Mouse (Mus musculus) heart, postnatal 14 days (tissue): Measurements from ENCODE around the gene Iqschfp. TPM values are rescaled to one million over a fixed set of nuclear protein-coding genes. Genes with fewer than 3 reads are reported as not detected.

Source experiments
- DNase-seq, 2 experiments: peaks; one replicate each; pipeline ENCODE4 v3.0.0; 2021 to 2022
- intact Hi-C: fragments of 180-260 bp; cut with DNase I; formaldehyde crosslinking; loops from one replicate; pipeline ENCODE4 v1.15.1; 2025
- total RNA-seq, 2 experiments: library from RNA; stranded (reverse); gene quantifications; 2 replicates each; pipeline ENCODE4 v1.2.3; 2021

Iqschfp gene
- total RNA-seq, 2 experiments from 2014 or later = not detected

DNA sequence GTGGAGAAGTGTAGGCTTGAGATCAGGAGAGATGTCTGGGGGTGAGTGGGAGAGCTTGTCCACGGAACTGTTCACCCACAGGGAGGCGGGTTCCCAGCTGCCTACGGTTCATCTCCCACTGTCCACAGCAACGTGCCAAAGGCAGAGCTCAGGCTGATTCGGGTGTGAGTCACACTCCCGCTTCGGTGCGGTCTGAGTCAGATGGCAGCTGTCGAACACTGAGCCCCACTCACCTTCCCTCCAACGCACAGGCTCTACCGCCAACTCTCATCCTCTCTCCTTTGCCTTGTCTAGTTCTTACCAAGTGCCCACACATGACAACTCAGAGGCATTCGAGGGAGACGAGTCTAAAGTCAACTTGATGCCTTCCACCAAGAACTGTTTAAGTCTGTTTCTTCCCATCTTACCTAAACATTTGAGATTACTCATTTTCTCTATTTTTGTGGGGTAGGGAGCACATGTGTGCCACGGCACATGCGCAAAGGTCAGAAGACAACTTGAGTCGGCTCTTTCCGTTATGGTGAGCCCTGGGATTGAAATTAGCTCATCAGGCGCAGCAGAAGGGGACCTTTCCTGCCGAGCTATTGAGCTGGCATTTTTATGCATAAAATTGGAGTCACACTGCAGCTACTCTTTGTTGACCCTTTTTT lies 716.9 kb downstream of the Iqschfp start:
- intact Hi-C loops = loop anchor here (5.0 kb wide), 1 partner anchor 47 kb away; no protein-coding TSS in a partner anchor
- peak in 1 of 2 experiments; percentile 11 for DNase-seq

DNA sequence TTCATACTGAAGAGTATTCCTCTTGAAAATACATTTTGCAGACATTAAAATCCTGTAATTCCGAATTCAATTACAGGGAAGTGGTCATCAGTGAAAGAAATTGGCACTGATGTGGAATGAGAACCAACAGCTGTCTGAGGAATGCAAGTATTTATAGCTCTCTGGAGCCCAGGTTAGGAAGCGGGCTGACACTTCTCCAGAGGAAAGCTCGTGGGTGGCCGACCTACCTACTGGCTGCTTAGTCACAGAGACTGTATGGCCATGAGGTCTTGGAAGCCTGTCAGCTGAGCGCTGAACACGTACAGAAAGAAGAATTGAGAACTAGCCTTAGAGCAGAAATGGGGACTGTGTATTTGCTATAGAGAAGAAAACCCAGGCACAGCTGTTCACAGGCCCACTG lies 718.0 kb downstream of the Iqschfp start:
- DNase-seq = no peak
- intact Hi-C loops = no loop called here

DNA sequence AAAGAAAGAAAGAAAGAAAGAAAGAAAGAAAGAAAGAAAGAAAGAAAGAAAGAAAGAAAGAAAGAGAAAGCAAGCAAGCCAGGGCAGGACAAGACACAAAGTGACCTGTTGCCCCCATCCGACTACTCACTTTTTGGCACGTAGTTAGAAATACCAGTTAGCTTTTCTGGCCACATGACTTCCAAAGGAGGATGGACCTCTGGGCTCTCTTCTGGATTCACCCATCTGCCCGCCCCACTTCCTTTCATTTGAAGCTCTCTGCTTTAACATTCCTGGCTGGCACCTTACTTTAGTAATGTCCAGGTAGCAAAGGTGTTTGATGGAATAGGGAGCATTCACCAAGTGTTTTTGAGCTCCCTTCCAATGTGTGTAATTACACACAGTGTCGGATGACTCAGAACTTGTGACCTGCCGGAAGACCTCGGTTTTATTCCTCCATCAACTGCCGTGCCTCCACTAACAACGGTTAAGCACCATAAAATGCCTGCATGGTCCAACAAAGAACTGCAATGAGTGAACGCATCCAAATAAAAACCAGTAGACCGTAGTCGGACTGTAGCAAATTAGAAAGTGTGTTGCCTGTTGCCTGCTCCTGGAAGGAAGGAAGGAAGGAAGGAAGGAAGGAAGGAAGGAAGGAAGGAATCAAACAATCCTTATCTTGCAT lies 718.7 kb downstream of the Iqschfp start:
- intact Hi-C loops = no loop called here
- DNase-seq = no peak

DNA sequence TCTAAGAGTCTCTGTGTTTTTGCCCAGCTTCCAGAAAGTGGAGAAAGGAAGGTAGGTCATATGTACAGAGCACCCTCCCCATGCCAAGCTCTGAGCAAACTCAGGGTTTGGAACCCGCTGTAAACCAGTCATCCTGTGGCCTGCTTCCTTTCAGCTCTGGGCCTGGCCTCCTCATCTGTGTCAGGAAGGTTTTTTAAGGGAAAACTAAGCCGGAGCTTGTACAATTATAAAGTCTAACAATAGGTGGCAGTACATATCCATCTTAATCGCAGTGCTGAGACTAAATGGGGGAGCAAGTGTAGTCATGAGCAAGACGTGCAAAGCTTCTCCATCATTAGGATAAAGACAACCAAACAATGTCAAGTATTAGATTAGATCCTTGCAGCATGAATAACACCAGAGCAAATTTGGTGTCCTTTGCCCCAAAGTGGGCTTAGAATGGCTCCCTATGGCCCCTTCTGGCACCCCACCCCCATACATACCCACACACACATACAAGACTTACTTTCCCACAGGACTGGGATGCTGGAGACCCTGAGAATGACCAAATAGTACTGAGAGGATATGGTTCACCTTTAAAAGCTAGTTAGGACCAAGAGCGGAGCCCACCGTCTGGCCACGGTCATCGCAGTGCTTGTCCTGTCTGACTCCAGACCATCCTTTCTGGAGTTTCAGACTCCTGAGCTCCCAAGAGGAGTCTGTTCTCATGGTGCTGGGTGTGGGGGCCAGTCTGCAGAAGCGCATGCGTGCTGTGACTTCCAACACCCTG lies 723.2 kb downstream of the Iqschfp start:
- peak in 1 of 2 experiments; percentile 23 for DNase-seq
- intact Hi-C loops = loop anchor here (2.0 to 5.0 kb wide), 2 partner anchors 33 to 94 kb away; no protein-coding TSS in a partner anchor

DNA sequence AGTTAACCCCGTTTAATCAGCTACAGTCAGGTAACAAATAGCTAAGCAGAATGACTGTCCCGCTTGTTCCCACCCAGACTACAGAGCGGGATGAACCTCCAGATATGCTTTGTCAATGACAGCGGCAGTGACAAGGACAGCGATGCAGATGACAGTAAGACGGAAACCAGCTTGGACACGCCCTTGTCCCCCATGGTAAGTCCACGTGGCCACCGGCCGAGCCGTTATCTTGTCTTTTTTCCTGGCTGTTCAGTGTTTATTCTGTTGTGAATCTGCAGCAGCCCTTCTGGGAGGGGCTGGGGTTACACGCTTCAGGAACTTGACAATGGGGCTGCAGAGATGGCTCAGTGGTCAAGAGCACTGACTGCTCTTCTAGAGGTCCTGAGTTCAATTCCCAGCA lies 724.3 kb downstream of the Iqschfp start:
- no peak for DNase-seq
- intact Hi-C loops = loop anchor here (5.0 kb wide), 1 partner anchor 34 kb away; no protein-coding TSS in a partner anchor

DNA sequence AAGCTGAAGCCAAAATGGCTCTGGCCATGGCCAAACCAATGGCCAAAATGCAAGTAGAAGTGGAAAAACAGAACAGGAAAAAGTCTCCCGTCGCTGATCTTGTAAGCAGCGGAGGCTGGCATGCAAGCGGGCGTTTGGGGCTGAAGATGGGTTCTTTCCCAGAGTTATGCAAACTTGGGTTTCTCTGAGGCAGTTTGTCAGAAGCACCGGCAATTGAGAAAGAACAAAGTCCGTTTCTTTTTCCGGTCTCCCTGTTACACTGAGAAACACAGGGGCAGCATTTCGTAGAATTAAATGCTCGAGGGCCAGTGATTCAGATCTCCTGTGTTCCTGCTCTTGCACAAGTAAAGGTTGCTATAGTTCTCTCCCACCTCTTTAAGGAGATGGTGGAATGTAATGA lies 725.7 kb downstream of the Iqschfp start:
- intact Hi-C loops = loop anchor here (5.0 kb wide), 1 partner anchor 35 kb away; no protein-coding TSS in a partner anchor

DNA sequence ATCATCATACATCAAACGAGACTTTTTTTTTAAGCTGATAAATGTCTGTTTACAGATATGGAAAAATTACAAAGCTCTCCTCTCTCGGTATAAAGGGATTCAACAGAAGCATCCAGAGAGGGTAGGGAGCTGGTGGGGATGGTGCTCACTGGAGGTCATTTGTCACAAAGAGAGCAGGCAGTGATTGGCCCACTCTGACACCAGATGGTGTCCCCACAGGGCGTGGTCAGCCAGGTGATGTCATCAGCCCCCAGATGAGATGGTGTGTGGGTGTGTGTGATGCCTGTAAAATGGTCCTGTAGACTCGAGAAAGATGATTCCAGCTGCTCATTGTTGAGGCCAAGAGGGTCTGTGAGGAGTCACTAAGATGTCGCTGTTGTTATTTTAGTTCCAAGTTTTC lies 727.1 kb downstream of the Iqschfp start:
- intact Hi-C loops = loop anchor here (5.0 kb wide), 1 partner anchor 37 kb away; no protein-coding TSS in a partner anchor
- DNase-seq = no peak

More for the DNA sequence above, 725.7 kb downstream of the Iqschfp start:
- no peak for DNase-seq

DNA sequence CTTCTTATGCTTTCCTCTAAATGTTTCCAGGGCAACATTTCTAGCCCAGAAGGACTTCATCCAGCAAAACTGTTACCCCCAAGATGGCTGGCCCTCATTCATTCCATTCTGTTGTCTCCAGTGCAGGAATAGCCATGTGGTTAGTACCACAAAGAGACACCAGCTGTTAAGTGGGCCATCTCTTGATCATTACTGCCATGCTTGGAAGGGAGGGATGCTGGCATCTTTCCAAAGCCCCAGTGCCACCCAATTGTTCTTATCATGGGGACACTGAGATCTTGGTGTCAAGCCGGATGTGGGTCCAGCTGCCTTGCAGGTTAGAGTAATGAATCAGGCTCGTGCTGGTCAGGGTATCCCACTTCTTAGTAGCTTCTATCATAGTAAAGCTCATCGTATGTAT lies 729.9 kb downstream of the Iqschfp start:
- intact Hi-C loops = no loop called here

DNA sequence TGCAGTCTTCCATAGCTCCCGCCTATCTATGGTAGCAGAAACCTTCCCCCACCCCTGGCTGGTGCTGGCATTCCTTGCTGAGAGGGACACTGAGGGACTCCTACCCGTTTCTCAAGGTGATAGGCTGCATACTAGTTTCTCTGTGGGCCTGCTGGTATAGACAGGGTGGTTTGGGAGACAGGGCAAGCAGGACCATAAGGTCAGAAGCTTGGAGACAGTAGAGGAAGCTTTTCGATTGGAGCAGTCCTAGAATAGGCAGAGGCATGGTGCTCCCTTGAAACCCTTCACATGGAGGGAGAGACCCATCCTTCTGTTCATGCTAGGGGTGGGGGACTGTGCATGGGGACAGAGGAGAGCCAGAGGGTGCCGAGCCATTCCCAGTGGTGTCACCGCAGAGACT lies 731.0 kb downstream of the Iqschfp start:
- DNase-seq = no peak
- intact Hi-C loops = no loop called here

More for the DNA sequence above, 729.9 kb downstream of the Iqschfp start:
- DNase-seq = no peak

DNA sequence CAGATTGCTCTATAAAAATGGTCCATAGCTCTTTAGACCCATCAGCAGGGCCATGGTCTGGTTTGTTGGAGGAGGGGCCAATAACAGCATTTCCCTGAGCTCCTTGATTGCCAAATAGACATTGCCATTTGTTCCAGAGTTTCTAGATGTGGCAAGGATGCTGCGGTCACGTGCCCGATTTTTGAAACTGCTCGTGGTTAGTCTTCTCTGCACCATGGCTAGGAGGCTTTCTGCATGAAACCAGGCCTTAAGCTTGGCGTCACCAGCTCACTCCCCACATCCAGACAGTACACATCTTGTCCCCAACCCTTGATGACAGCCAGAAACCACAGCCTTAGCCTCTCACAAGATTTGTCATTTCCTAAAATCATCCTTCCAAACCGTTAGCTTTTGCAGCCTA lies 732.4 kb downstream of the Iqschfp start:
- no peak for DNase-seq

DNA sequence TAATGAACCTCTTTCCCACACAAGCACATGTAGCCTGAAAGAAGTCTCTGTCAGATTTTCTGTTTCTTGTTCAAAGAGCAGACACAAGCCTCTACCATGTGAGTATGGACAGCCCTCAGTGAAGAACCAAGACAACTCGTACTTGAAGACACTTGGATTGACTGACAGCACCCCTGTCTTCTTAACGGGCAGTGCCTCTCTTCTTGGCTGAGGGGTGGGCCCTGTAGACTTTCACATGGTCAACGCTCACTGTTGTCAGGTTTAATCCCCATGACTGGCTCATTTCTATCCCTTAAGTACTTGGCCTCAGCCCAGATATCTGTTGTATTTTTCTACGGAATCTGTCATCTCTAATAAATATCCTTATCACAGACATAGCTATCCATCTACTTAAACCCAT lies 738.2 kb downstream of the Iqschfp start:
- intact Hi-C loops = no loop called here
- DNase-seq = no peak

More for the DNA sequence above, 732.4 kb downstream of the Iqschfp start:
- intact Hi-C loops = no loop called here

DNA sequence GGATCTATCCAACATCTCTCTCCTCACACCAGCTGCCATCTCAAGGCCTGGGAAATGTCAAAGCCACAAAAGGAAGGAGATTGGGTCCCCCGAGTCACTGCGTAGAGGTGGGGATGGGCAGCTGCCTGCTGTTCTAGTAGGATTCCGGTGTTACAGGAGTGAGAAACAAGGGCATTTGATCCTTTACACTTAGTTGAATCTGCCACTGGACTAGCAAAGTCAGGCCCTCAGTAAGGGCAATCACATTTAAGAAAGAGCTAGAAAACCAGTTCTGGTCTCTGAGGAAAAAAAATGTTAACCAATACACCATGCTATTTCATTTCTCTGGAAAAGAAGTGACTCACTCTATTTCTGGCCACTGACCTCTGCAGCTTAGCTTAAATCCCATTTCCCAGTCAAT lies 738.8 kb downstream of the Iqschfp start:
- intact Hi-C loops = no loop called here
- no peak for DNase-seq

DNA sequence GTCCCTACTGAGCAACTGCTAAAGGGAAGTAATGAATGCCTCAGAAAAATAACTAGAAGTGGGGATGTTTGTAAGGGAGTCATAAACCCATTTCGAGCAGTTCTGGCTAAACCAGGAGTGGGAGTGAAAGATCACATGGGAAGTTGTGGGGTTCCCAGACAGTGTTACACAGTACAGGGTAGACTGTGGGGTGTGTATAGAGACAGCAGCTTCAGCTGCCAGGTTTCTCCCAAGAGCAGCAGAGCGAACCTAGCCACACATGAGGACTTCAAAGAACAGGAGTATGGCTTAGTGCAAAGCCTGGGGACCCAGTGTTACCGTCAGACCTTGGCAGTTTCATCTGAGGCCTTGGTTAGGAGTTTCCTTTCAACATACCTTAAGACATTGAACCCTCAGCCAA lies 740.7 kb downstream of the Iqschfp start:
- no peak for DNase-seq
- intact Hi-C loops = no loop called here

DNA sequence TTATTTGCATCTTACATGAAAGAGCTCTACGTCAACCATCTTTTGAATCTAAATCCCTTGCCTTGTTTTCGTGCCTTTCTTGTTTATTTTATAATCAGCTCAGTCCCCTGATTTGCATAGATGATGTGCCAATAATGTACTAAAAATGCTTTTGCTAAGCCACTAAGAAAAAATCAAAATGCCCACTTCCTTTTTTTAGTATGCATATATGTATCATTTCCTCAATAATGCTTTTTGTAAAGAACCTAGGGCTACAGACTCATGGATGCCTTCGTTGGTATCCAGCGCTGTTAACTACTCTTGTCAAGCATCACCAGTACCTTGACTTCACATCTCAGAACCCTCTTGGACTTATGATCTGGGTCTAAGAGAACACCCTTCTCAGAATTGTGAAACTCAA lies 741.5 kb downstream of the Iqschfp start:
- intact Hi-C loops = no loop called here
- DNase-seq = no peak

DNA sequence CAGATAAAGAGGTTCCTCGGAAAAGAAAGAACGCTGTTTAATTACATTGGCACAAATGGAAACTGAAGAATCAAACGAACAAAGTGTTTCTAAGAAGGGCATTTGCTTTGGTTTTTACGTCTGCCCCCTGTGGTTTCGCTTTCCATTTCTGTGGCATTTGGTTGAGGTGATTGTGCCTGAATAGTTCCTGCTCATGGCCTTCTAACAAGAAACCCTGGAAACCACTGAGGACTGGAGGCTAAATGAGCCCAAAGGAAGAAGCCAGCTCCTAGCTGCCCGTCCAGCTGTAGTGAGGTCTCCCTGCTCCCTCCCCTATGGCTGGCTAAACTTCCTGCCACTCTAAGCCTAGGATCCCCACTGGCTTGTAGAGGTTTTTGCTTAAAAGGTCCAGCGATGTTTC lies 745.9 kb downstream of the Iqschfp start:
- intact Hi-C loops = no loop called here
- DNase-seq = no peak

DNA sequence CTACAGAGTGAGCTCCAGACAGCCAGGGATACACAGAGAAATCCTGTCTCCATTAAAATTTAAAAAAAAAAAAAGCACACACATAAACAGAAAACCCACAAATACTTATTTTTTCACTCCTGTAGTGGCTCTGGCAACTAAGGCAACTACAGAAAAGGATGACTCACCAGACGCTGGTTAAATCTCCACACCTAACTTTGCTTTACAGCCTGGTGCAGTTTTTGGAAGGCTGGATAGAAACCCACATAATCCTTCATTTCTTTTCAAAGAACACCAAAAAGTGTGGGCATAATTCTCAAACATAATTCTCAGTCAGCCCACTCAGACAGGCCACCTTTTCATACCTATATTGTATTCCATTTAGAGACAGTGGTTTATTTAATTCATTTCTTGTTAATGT lies 746.7 kb downstream of the Iqschfp start:
- intact Hi-C loops = no loop called here
- no peak for DNase-seq

DNA sequence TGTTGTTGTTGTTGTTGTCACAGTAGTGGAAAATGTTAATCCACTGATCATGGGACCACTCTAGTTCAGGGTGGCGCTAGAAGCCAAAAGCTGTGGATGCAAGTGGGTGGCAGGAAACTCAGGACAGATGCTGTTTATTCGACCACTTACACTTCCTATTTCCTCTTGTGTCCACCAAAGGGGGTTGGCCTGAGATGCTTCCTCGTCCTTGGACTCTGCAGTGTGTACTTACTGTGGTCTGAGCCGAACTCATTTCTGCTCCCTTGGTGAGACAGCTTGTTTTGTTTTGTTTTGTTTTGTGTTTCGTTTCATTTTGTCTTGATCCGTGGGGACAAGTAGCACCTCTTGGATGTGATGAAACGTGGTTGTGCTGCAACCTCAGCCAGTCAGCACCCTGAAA lies 750.9 kb downstream of the Iqschfp start:
- DNase-seq = no peak
- intact Hi-C loops = no loop called here

DNA sequence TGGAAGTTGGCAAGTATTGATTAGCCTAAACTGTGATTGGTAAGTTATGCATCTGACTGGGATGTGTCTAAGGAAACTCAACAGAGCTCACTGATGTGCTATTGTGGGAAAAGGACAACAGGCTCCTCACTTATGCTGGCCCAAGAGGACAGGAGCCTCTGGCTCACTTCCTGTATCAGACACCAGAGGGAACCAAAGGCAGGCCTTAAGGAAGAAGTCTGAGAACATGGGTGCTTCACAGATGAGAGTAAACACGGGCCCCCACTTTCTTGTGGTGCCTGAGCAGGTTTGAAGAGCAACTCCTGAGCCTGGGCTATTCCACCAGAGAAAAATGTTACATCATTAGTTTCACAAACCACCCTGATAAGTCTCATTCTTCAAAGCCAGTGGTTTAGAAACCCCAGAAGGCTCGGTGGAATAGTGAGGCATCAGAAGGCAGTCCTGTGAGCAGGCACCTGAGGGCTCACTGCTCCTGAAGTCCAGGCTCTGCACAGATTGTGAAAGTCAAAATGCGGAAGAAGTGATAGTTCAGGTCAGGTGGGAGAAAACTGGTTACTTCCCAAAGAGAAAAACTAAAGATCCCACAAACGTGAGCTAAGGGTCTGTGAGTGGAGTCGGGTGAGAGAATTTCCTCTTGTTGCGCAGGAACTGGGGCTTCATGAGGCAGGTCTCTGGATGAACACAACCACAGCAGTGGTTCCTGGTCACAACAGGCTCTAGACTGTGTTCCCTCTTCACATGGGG lies 754.5 kb downstream of the Iqschfp start:
- intact Hi-C loops = no loop called here
- DNase-seq = peak in 1 of 2 experiments; percentile 35

DNA sequence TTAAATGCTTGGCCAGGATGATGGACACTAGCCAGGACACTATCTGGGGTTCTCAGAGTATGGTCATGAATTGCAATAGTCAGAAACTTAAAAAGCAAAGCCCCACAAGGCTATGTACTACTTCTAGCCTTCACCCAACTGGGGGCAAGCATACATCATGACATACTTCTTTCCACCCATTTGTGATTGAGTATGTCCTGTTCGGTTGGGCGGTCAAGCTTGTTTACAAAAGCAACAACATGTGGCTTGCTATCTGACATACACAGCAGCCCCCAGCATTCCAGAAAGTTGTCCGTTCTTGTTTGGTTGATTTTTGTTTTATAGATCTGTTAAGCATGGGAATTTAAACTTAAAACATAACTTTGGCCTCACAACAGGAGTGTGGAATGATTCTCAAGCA lies 755.2 kb downstream of the Iqschfp start:
- intact Hi-C loops = no loop called here
- no peak for DNase-seq

DNA sequence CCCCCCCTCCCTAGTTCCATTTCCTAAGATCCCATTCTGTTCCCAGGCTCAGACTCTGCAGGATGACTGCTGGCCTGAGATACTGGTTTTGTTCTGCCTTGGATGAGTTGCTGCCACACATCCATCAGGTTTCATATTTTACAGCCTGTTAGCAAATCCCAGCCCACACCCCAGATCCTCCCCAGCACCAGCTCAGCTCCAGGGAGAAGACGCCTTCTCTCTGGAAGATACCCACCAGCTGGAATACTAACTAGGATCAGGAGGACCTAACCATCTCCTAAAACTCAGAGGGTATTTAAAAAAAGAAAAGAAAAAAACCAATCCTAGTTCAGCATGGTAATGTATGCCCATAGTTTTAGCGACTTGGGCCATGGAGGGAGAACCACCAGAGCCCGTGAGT lies 758.2 kb downstream of the Iqschfp start:
- intact Hi-C loops = no loop called here
- DNase-seq = no peak
